Mouse (Mus musculus): ENCODE data around the gene Spag7. TPM values are rescaled to one million over a fixed set of nuclear protein-coding genes. Genes with fewer than 3 reads are reported as not detected.

Gene Spag7
- polyA plus RNA-seq, 1 experiment: 91.1 TPM

- Histone ChIP-seq H3K4me1 (ENCODE audit: control insufficient read depth, insufficient read depth, low read length) (peaks cover 14% of the 10 kb centered on the region), H3K4me3 (ENCODE audit: insufficient read depth, low read length) (no peak overlapping the region), H3K27ac (ENCODE audit: insufficient read depth, low read length) (no peak overlapping the region; the same call in 1 of the 2 replicates)
- no peak for TF ChIP-seq CTCF (IDR thresholded peaks at IDR 0.05; ENCODE audit: borderline replicate concordance, insufficient read depth, low read length)
- TF ChIP-seq POLR2A (IDR thresholded peaks at IDR 0.05; ENCODE audit: low read depth, low read length): no peak
Observed at GRCm38 (mm10) chr11:70658521-70658920, 10.7 kb downstream of the Spag7 start.

GRCm38 (mm10) chr11:70657991-70658390, 11.2 kb downstream of the Spag7 start:
- H3K4me1 ChIP-seq (ENCODE audit: control insufficient read depth, insufficient read depth, low read length): peaks cover 14% of the 10 kb centered on the region
- TF ChIP-seq POLR2A (IDR thresholded peaks at IDR 0.05; ENCODE audit: low read depth, low read length): no peak
- TF ChIP-seq CTCF (IDR thresholded peaks at IDR 0.05; ENCODE audit: borderline replicate concordance, insufficient read depth, low read length): no peak
- no peak overlapping the region; the same call in 1 of the 2 replicates for H3K27ac ChIP-seq (ENCODE audit: insufficient read depth, low read length)
- H3K4me3 ChIP-seq (ENCODE audit: insufficient read depth, low read length): no peak overlapping the region

GRCm38 (mm10) chr11:70657573-70657972, 11.6 kb downstream of the Spag7 start:
- Histone ChIP-seq H3K27ac (ENCODE audit: insufficient read depth, low read length) (0 out of 2 replicates have a peak overlapping the region, but pooled peaks have one; percentile 2), H3K4me1 (ENCODE audit: control insufficient read depth, insufficient read depth, low read length) (peaks cover 14% of the 10 kb centered on the region), H3K4me3 (ENCODE audit: insufficient read depth, low read length) (no peak overlapping the region)
- no peak for TF ChIP-seq POLR2A (IDR thresholded peaks at IDR 0.05; ENCODE audit: low read depth, low read length)
- TF ChIP-seq CTCF (IDR thresholded peaks at IDR 0.05; ENCODE audit: borderline replicate concordance, insufficient read depth, low read length): no peak

GRCm38 (mm10) chr11:70656964-70657363, 12.3 kb downstream of the Spag7 start, which contains the start of gene Eno3:
TSS of gene Eno3 (plus strand) at chr11:70657202.
- Histone ChIP-seq H3K27ac (ENCODE audit: insufficient read depth, low read length) (peak within 1 kb of the TSS; percentile 96), H3K4me3 (ENCODE audit: insufficient read depth, low read length) (peak within 1 kb of the TSS; percentile 39), H3K4me1 (ENCODE audit: control insufficient read depth, insufficient read depth, low read length) (peaks cover 14% of the 10 kb centered on the region)
- TF ChIP-seq CTCF (IDR thresholded peaks at IDR 0.05; ENCODE audit: borderline replicate concordance, insufficient read depth, low read length) (no peak), POLR2A (IDR thresholded peaks at IDR 0.05; ENCODE audit: low read depth, low read length) (0 out of 2 replicates have a peak, but pooled peaks have one; percentile 24)

- TF ChIP-seq CTCF (IDR thresholded peaks at IDR 0.05; ENCODE audit: borderline replicate concordance, insufficient read depth, low read length): no peak
- no peak; the same call in 1 of the 2 replicates for TF ChIP-seq POLR2A (IDR thresholded peaks at IDR 0.05; ENCODE audit: low read depth, low read length)
- Histone ChIP-seq H3K27ac (ENCODE audit: insufficient read depth, low read length) (peak overlapping the region; percentile 96), H3K4me3 (ENCODE audit: insufficient read depth, low read length) (peak overlapping the region; percentile 39), H3K4me1 (ENCODE audit: control insufficient read depth, insufficient read depth, low read length) (peaks cover 14% of the 10 kb centered on the region)
Observed at GRCm38 (mm10) chr11:70656456-70656927, 12.7 kb downstream of the Spag7 start.

- H3K27ac ChIP-seq (ENCODE audit: insufficient read depth, low read length): peak overlapping the region; percentile 96
- H3K4me1 ChIP-seq (ENCODE audit: control insufficient read depth, insufficient read depth, low read length): peaks cover 16% of the 10 kb centered on the region
- TF ChIP-seq POLR2A (IDR thresholded peaks at IDR 0.05; ENCODE audit: low read depth, low read length) (peak; percentile 53), CTCF (IDR thresholded peaks at IDR 0.05; ENCODE audit: borderline replicate concordance, insufficient read depth, low read length) (no peak)
- peak overlapping the region; percentile 44 for H3K4me3 ChIP-seq (ENCODE audit: insufficient read depth, low read length)
Observed at GRCm38 (mm10) chr11:70655571-70656455, 13.4 kb downstream of the Spag7 start.

GRCm38 (mm10) chr11:70654923-70655570, 14.2 kb downstream of the Spag7 start:
- TF ChIP-seq POLR2A (IDR thresholded peaks at IDR 0.05; ENCODE audit: low read depth, low read length) (peak; percentile 70; the same call in 1 of the 2 replicates), CTCF (IDR thresholded peaks at IDR 0.05; ENCODE audit: borderline replicate concordance, insufficient read depth, low read length) (no peak)
- Histone ChIP-seq H3K27ac (ENCODE audit: insufficient read depth, low read length) (peak overlapping the region; percentile 97), H3K4me1 (ENCODE audit: control insufficient read depth, insufficient read depth, low read length) (peaks cover 19% of the 10 kb centered on the region), H3K4me3 (ENCODE audit: insufficient read depth, low read length) (peak overlapping the region; percentile 44)

GRCm38 (mm10) chr11:70654198-70654922, 14.9 kb downstream of the Spag7 start, which contains the start of gene Pfn1:
TSS of gene Pfn1 (minus strand) at chr11:70654644.
- Histone ChIP-seq H3K4me1 (ENCODE audit: control insufficient read depth, insufficient read depth, low read length) (peaks cover 20% of the 10 kb centered on the region), H3K4me3 (ENCODE audit: insufficient read depth, low read length) (peak within 1 kb of the TSS; percentile 86), H3K27ac (ENCODE audit: insufficient read depth, low read length) (peak within 1 kb of the TSS; percentile 98)
- peak; percentile 95 for TF ChIP-seq POLR2A (IDR thresholded peaks at IDR 0.05; ENCODE audit: low read depth, low read length)
- TF ChIP-seq CTCF (IDR thresholded peaks at IDR 0.05; ENCODE audit: borderline replicate concordance, insufficient read depth, low read length): no peak

Data from embryonic fibroblast, embryonic 13.5 days (primary cell).